Mouse (Mus musculus) heart, embryonic 13.5 days (tissue): ENCODE data around the gene Ceacam16. TPM values are rescaled to one million over a fixed set of nuclear protein-coding genes. Genes with fewer than 3 reads are reported as not detected.

Experiments used
- ATAC-seq: fragments of 200-750 bp; cut with Nextera tagmentation; 2 replicates; pipeline ENCODE4 v1.8.0; 2017; ENCODE audit warnings: moderate TSS enrichment; ENCODE audit not compliant: insufficient number of reproducible peaks, low FRiP score, low TSS enrichment; ENCODE audit errors: extremely low read depth
- H3K27ac ChIP-seq: fragments of 300-500 bp; sonication (generic); replicated peaks from 2 replicates; pipeline ENCODE4 v1.5.1; 2015; ENCODE audit warnings: moderate library complexity, mild to moderate bottlenecking, inconsistent platforms
- H3K27me3 ChIP-seq: fragments of 300-500 bp; sonication (generic); replicated peaks from 2 replicates; pipeline ENCODE4 v1.6.1; 2015; ENCODE audit warnings: mild to moderate bottlenecking, inconsistent platforms
- H3K36me3 ChIP-seq: fragments of 300-500 bp; sonication (generic); 2 replicates; pipeline ENCODE4 v1.6.1; 2015; ENCODE audit warnings: mild to moderate bottlenecking, inconsistent platforms
- H3K4me1 ChIP-seq: fragments of 300-500 bp; sonication (generic); 2 replicates; pipeline ENCODE4 v1.6.1; 2015; ENCODE audit warnings: inconsistent platforms
- H3K4me2 ChIP-seq: fragments of 300-500 bp; sonication (generic); 2 replicates; pipeline ENCODE4 v1.6.1; 2015; ENCODE audit warnings: inconsistent platforms, mild to moderate bottlenecking, moderate library complexity
- H3K4me3 ChIP-seq: fragments of 300-500 bp; sonication (generic); 2 replicates; pipeline ENCODE4 v1.5.1; 2015; ENCODE audit warnings: moderate library complexity, mild to moderate bottlenecking, inconsistent platforms
- H3K9ac ChIP-seq: fragments of 300-500 bp; sonication (generic); 2 replicates; pipeline ENCODE4 v1.6.1; 2015; ENCODE audit warnings: inconsistent platforms, mild to moderate bottlenecking, moderate library complexity
- H3K9me3 ChIP-seq: fragments of 300-500 bp; sonication (generic); 2 replicates; pipeline ENCODE4 v1.6.1; 2016; ENCODE audit warnings: inconsistent platforms
- WGBS: fragments of 180-500 bp; shearing (Covaris S2); methylation state at CpG from one replicate; pipeline ENCODE4 v1.1.7; 2015; ENCODE audit warnings: mixed read lengths; 5-methylcytosine and 5-hydroxymethylcytosine counted together
- polyA plus RNA-seq: library from polyadenylated mRNA; unstranded; fragments of >200 nt; fragmentation: Nextera tagmentation; extraction: Ambion mirVana; gene quantifications from 2 replicates; pipeline ENCODE4 v1.2.1, GENCODE M21; 2015

Gene Ceacam16
- polyA plus RNA-seq, 1 experiment from 2014 or later: 0.13 TPM

- WGBS: 57% methylated on average over 6 of the region's 6 CpGs
- Histone ChIP-seq H3K27ac (no peak overlapping the region), H3K4me3 (no peak overlapping the region), H3K27me3 (no peaks in the 10 kb centered on the region), H3K9me3 (no peaks in the 10 kb centered on the region), H3K36me3 (no peaks in the 10 kb centered on the region), H3K4me1 (peaks cover 8% of the 10 kb centered on the region), H3K9ac (no peak overlapping the region), H3K4me2 (no peak overlapping the region)
- no peak for ATAC-seq
Measured at GRCm38 (mm10) chr7:19866490-19866889, 5.4 kb upstream of the Ceacam16 start.

DNA sequence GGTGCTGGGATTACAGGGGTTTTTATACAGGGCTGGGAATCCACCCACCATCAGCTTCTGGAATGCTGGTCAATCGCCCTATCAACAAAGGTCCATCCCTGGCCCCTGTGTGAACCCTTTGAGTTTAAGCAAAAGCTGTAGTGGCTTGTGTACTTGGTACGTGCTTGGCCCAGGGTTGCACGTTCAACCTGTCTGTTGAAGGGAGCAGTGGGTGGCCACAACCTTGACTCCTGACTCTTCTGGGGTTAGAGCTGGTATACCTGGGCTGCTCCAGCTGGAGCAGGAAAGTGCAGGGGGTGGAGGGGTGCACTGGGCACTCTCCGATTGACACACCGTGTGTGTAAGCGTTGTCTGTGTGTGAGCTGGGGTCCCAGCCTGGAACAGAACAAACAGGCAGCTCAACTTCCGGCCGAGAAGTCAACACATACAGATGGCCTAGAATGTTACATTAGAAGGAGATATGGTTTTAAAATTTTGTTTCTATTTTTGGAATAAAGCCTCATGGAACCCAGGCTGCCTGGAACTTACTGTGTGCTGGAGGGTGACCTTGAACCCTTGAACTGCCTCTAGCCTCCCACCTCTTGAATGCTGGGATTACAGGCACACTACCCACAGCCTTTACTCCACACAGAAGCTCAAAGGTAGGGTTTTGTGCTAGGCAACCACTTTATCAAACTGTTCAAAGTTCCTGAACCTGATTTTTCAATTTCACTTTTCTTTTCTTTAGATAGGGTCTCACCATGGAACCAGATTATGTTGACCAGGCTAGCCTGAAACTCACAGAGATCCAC lies 4.3 kb upstream of the Ceacam16 start:
- no peak for ATAC-seq
- WGBS: 67% methylated on average over 8 of the region's 8 CpGs
- Histone ChIP-seq H3K27me3 (no peaks in the 10 kb centered on the region), H3K9ac (no peak overlapping the region), H3K4me1 (no peaks in the 10 kb centered on the region; the same call in 1 of the 2 replicates), H3K36me3 (no peaks in the 10 kb centered on the region), H3K4me2 (no peak overlapping the region), H3K9me3 (no peaks in the 10 kb centered on the region), H3K27ac (no peak overlapping the region), H3K4me3 (no peak overlapping the region)

DNA sequence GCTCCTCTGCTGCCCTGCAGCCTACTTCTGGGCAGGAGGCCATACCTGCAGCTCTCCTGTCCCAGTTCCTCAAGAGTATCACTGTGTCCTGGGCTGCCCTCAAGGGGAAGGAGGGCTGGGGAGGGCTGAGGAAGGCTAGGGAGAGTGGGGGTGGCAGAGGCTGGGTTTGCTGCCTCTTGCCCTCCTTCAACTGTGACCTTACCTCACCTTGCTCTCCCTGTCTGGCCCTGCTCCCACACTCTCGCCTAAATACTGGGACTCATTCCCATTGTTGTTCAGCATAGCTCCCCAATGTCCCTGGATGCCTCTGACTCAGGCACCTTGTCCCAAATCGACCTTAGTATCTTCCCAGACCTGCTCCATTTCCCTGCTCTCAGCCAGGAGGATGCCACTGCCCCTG lies 3.1 kb upstream of the Ceacam16 start:
- peak; percentile 7; the same call in 1 of the 2 replicates for ATAC-seq
- Histone ChIP-seq H3K27me3 (no peaks in the 10 kb centered on the region), H3K27ac (no peak overlapping the region), H3K4me1 (no peaks in the 10 kb centered on the region; the same call in 1 of the 2 replicates), H3K4me2 (no peak overlapping the region), H3K9ac (no peak overlapping the region), H3K9me3 (no peaks in the 10 kb centered on the region), H3K36me3 (no peaks in the 10 kb centered on the region), H3K4me3 (no peak overlapping the region)
- WGBS: 21% methylated on average over 2 of the region's 2 CpGs

DNA sequence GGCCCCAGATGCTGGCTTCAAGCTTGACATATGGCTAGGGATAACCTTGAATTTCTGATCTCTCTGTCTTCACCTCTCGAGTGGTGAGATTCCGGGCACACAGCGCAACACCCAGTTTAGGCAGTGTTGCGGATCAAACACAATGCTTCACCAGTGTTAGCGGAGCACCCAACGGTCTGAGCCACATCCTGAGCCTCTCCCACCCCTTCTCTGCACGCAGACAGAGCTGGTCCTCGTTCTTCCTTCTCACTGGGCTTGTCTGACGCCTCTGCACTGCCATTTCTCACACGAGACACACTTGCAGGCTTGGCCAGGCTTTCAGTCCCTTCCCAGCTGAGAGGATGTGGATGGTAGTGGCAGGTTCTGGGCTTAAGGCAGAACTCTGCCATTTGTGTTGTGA lies 1.4 kb downstream of the Ceacam16 start:
- H3K4me3 ChIP-seq: no peak overlapping the region
- no peak overlapping the region for H3K4me2 ChIP-seq
- no peaks in the 10 kb centered on the region for H3K4me1 ChIP-seq
- ATAC-seq: no peak
- H3K27me3 ChIP-seq: peaks cover 25% of the 10 kb centered on the region
- H3K27ac ChIP-seq: no peak overlapping the region
- no peaks in the 10 kb centered on the region for H3K9me3 ChIP-seq
- H3K36me3 ChIP-seq: no peaks in the 10 kb centered on the region
- H3K9ac ChIP-seq: no peak overlapping the region
- WGBS: 58% methylated on average over 10 of the region's 10 CpGs

DNA sequence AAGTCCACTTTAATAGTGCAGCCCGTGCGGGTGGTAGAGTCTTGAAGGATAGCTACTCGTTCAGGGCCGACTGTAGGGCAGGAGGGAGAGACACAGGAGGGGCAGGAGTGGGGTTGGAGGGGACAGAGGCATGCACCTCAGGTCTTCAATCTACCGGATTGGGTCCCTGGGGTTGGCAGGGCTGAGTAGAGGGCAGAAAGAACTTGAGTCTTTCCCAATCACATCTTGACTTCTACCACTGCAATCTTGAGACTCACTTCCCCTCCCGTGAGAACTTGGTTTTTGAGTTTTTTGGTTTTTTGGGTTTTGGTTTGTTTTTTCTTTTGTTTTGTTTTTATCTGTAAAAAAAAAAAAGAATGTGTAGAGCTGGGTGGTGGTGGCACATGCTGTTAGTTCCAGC lies 4.8 kb downstream of the Ceacam16 start:
- H3K27ac ChIP-seq: no peak overlapping the region
- 0 out of 2 replicates have a peak, but pooled peaks cover 5% of the 10 kb centered on the region for H3K4me1 ChIP-seq
- no peaks in the 10 kb centered on the region for H3K9me3 ChIP-seq
- H3K27me3 ChIP-seq: peaks cover 59% of the 10 kb centered on the region
- ATAC-seq: no peak
- H3K36me3 ChIP-seq: no peaks in the 10 kb centered on the region
- 81% methylated on average over 6 of the region's 6 CpGs for WGBS
- H3K4me3 ChIP-seq: no peak overlapping the region
- no peak overlapping the region for H3K9ac ChIP-seq
- no peak overlapping the region for H3K4me2 ChIP-seq

GRCm38 (mm10) chr7:19855663-19856062 lies 5.4 kb downstream of the Ceacam16 start:
- ATAC-seq: no peak
- H3K4me3 ChIP-seq: no peak overlapping the region
- no peaks in the 10 kb centered on the region for H3K36me3 ChIP-seq
- peaks cover 65% of the 10 kb centered on the region for H3K27me3 ChIP-seq
- no peak overlapping the region for H3K27ac ChIP-seq
- H3K4me2 ChIP-seq: no peak overlapping the region
- WGBS: 51% methylated on average over 5 of the region's 5 CpGs
- no peak overlapping the region for H3K9ac ChIP-seq
- no peaks in the 10 kb centered on the region for H3K9me3 ChIP-seq
- 0 out of 2 replicates have a peak, but pooled peaks cover 5% of the 10 kb centered on the region for H3K4me1 ChIP-seq

DNA sequence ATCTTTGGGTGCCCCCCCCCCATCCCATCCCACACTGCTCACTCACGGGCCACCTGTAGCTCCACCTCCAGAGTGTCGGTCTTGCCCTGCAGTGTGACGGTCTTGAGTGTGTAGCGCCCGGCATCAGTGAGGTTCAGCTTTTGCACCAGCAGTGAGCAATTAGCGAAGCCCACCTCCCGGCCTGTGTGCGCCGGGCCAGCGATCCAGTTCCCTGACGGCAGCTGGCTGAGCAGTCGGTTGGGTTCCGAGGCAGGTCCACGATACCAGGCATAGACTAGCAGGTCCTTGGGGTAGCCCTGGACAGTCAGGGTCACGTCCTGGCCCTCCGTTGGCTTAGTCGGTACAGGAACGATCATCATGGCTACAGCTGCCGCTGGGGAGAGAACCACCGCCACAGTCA lies 7.6 kb downstream of the Ceacam16 start:
- H3K27me3 ChIP-seq: peaks cover 76% of the 10 kb centered on the region
- no peak overlapping the region for H3K4me2 ChIP-seq
- H3K9ac ChIP-seq: no peak overlapping the region
- 78% methylated on average over 20 of the region's 20 CpGs for WGBS
- no peaks in the 10 kb centered on the region for H3K36me3 ChIP-seq
- H3K4me3 ChIP-seq: no peak overlapping the region
- ATAC-seq: no peak
- 0 out of 2 replicates have a peak, but pooled peaks cover 5% of the 10 kb centered on the region for H3K4me1 ChIP-seq
- H3K9me3 ChIP-seq: no peaks in the 10 kb centered on the region
- H3K27ac ChIP-seq: no peak overlapping the region

- no peak for ATAC-seq
- Histone ChIP-seq H3K27me3 (peaks cover 66% of the 10 kb centered on the region), H3K36me3 (no peaks in the 10 kb centered on the region), H3K27ac (no peak within 1 kb of the TSS), H3K4me3 (peak within 1 kb of the TSS; percentile 31), H3K9me3 (no peaks in the 10 kb centered on the region), H3K9ac (peak within 1 kb of the TSS; percentile 55), H3K4me2 (peak within 1 kb of the TSS; percentile 46), H3K4me1 (peaks cover 16% of the 10 kb centered on the region)
- WGBS: 5% methylated on average over 33 of the region's 33 CpGs
Measured at GRCm38 (mm10) chr7:19851858-19852570, 9.1 kb downstream of the Ceacam16 start, which contains the start of gene Gm19345. TSS of gene Gm19345 (plus strand) at chr7:19852003.

DNA sequence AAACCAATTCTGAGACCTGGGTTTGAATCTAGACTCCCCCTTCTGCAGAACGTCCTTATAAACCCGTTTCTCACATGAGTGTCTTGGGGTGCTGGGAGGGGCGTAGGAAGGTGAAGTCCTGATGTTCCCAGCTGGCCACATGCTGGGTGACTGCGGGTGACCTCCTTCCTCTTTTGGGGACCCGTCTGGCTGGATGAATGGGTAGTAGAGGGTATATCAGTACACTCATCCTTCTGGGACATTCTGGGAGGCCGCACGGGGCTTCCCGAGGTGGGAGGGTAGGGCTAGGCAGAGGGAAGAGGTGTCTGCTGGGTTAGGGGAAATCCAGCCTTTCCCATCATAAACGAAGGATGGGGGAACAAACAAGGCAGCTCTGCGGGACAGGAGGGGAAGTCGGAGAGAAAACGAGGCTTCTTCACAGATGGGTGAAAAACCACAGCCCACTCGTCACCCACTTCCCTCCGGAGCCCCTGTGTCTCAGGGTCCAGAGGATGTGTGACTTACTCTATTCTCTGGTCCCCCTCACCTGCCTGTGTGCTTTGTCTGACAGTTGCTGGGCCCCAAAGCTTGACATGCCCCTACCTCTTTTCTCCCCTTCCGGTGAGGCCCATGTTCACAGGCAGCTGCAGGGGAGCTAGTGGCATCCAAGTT lies 16.5 kb downstream of the Ceacam16 start:
- Histone ChIP-seq H3K4me2 (no peak overlapping the region), H3K9ac (no peak overlapping the region), H3K27me3 (peaks cover 54% of the 10 kb centered on the region), H3K36me3 (no peaks in the 10 kb centered on the region), H3K9me3 (no peaks in the 10 kb centered on the region), H3K27ac (no peak overlapping the region), H3K4me1 (peaks cover 17% of the 10 kb centered on the region), H3K4me3 (no peak overlapping the region)
- 58% methylated on average over 15 of the region's 15 CpGs for WGBS
- ATAC-seq: no peak

DNA sequence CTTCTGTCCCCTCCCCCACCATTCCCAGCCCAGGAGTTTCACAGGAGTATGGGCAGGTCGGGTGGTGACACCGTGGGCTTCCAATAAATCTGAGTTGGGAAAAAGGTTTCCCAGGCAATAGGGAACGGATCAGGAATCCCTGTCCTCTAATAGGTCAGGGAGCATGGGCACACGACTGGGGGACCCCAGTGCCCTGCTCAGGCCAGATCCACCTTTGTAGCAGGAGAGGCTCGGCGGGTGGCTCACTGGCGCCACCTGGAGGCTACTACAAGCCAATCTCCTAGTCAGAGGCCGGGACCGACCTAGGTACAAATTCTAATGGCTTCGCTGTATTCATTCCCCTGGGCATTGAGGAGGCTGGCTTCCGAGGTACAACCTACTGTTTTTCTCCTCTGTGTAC lies 17.5 kb downstream of the Ceacam16 start:
- Histone ChIP-seq H3K4me1 (peaks cover 17% of the 10 kb centered on the region), H3K36me3 (no peaks in the 10 kb centered on the region), H3K4me2 (no peak overlapping the region), H3K27ac (no peak overlapping the region), H3K4me3 (no peak overlapping the region), H3K9me3 (no peaks in the 10 kb centered on the region), H3K27me3 (peaks cover 51% of the 10 kb centered on the region), H3K9ac (no peak overlapping the region)
- no peak for ATAC-seq
- 2% methylated on average over 11 of the region's 11 CpGs for WGBS

- H3K4me2 ChIP-seq: no peak overlapping the region
- no peaks in the 10 kb centered on the region for H3K9me3 ChIP-seq
- no peak overlapping the region for H3K27ac ChIP-seq
- no peaks in the 10 kb centered on the region for H3K36me3 ChIP-seq
- 20% methylated on average over 19 of the region's 19 CpGs for WGBS
- H3K9ac ChIP-seq: no peak overlapping the region
- H3K4me1 ChIP-seq: peaks cover 16% of the 10 kb centered on the region
- no peak overlapping the region for H3K4me3 ChIP-seq
- ATAC-seq: no peak
- H3K27me3 ChIP-seq: peaks cover 50% of the 10 kb centered on the region
Measured at GRCm38 (mm10) chr7:19842885-19843504, 18.1 kb downstream of the Ceacam16 start.
